Mouse (Mus musculus) olfactory bulb, adult 2 months (tissue): ENCODE data around the gene Zdhhc18.

Experiments used
- CTCF ChIP-seq: fragments of 200-500 bp; IDR thresholded peaks from 2 replicates; pipeline ENCODE4 v1.5.1; 2012; ENCODE audit warnings: low read depth, mild to moderate bottlenecking, low read length, moderate library complexity; ENCODE audit not compliant: insufficient read depth
- POLR2A ChIP-seq: fragments of 200-500 bp; IDR thresholded peaks from 2 replicates; pipeline ENCODE4 v1.6.1; 2012; ENCODE audit warnings: mild to moderate bottlenecking, low read depth, low read length, moderate library complexity; ENCODE audit not compliant: insufficient read depth

DNA sequence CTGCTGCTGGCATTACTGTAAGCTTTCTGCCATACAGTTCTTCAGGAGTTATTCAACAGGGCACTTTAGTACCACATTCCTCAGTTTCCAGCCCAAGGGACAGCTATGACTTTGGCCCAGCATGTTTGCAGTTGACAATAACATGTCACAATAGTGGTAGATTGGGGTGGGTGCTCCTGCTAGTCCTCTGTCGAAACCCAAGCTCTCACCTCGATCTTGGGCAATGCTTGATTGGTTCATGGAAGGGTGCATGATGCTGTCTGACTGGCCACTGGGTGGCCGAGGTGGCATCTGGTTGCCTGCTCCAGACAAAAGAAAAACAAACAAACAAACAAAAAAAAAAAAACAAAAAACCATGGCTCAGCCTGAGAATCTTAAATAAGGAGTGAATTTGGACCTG, 45.4 kb upstream of the Zdhhc18 start:
- TF ChIP-seq CTCF (no peak), POLR2A (no peak)
